Mouse (Mus musculus) lung, postnatal 14 days (tissue): ENCODE results near the gene Cdc25a.

Experiments
- DNase-seq: peaks from one replicate; pipeline ENCODE4 v3.0.0; 2021

Gene Cdc25a

GRCm38 (mm10) chr9:109874797-109875691 is at the start of gene Cdc25a:
Cdc25a (plus strand) TSS chr9:109875579.
- DNase-seq: peak; percentile 98

- DNase-seq: no peak
Measured at GRCm38 (mm10) chr9:109825739-109826138, 49.6 kb upstream of the Cdc25a start.

GRCm38 (mm10) chr9:109826181-109826580 is 49.2 kb upstream of the Cdc25a start:
- no peak for DNase-seq

- peak; percentile 84 for DNase-seq
Measured at GRCm38 (mm10) chr9:109832391-109833087, 42.8 kb upstream of the Cdc25a start, which contains the start of gene Nme6. Nme6 (plus strand) TSS chr9:109832749.

- DNase-seq: no peak
Measured at GRCm38 (mm10) chr9:109833088-109833412, 42.3 kb upstream of the Cdc25a start.

DNA sequence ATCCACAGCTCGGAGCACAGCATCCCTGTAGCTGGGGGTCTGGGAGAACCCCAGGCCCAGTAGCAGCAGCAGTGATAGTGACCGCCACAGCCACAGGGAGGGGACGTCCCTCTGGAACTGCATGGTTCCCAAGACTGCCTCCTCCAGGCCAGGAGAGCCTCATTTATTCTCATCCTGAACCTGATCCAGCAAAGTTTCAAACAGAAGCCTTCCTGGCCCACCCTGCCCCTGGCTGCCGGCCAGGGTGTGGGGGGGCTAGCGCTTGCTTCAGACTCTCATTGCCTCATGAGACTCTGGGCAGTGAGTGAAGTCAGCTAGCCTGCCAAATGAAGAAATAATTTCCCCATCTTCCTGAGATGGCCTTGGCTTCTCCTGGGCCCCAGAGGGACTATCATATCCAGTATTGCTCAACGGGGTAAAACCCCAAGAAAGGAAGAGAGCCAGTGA is 26.0 kb upstream of the Cdc25a start, which contains the start of gene Camp:
Gene Camp (minus strand): TSS at position 306 of the 447 bp plus-strand sequence.
- peak; percentile 72 for DNase-seq

DNA sequence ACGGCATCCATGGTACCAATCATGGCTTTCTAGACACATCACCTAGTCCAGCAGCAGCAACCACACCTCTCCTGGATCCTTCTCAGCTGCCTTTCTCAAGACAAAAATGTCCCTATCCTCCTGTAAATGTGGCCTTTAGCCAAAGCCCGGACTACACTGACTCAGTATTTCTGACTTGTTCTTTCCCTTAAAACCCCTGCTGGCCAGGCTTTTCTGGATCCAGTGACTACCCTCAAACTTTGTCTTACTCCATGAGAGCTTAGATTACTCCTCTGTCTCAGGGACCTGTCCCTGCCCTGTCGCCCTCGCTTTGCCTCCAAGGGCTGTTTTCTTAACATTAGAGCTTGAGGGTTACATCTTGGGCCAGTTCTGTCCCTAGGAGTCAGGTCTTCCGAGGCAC is 25.3 kb upstream of the Cdc25a start:
- DNase-seq: no peak

DNA sequence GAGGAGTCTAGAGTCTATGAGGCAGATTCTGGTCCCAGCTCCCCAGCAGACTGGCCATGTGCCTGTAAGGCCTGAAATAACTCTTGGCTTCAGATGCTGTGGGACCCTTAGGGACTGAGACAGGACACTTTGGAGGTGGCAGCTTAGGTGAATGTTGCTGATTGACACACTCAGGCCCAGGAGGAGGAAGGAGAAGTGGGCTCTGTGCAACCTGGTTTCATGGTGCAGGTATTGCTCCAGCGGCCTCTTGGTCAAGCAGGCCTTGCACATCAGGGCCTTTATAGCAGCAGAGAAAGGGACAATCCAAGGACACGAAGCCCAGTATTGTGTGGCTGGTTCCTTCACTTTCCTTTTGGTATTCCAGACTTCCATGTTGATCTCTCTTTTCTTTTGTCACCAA is 21.0 kb upstream of the Cdc25a start:
- DNase-seq: no peak

DNA sequence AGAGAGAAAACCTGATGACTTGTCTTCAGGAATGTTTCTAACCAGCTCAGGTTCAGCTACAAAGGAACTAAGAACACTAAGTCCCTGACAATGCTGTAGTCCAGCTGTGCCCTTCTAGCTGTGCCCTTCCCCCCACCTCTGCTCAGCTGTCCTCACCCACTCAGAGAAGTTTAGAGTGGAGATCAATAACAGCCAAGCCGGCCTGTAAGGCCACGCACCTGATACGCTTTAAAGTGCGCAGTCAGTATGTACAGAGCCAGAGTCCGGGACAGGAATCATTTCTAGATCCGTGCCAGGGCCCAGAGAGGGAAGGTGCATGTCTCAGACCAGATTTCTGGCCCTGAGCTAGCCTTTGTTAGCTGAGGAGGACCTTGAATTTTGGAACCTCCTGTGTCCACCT is 19.4 kb upstream of the Cdc25a start:
- no peak for DNase-seq

- peak; percentile 89 for DNase-seq
Measured at GRCm38 (mm10) chr9:109862397-109863044, 12.9 kb upstream of the Cdc25a start.

DNA sequence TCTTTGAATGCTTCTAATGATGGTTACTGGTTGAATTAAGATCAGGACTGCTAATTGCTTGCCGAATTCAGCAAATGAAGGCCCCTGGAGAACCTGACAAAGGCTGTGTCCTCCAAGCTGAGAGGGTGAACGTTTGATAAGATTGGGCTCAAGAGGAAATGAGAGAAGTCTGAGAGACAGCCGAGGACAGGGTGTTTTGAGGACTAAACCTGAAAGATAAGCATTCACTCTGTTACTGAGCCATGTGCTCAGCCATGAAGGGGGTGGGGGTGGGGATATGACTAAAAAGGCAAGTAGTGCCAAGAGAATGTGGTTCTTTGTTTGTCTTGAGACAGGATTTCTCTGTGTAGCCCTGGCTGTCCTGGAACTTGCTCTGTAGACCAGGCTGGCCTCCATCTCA is 12.3 kb upstream of the Cdc25a start:
- DNase-seq: no peak

DNA sequence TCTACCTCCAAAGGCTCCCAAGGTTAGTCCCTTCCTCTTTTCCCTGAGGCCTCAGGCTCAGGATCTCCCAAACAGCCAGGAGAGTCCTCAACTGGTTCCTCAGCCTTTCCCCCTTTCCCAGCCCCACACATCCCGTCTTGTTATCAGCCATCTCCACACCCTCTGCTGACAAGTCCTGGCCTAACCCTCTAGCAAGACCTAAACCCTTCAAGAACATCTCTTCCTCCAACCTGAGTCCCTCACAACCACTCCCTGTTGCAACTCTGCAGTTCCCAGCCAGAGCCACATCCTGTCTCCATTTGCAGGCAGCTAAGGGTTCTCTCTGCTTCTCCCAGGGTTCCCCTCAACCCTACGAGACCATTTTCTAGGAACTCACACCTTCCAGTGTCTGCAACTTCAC is 9.2 kb upstream of the Cdc25a start:
- no peak for DNase-seq

DNA sequence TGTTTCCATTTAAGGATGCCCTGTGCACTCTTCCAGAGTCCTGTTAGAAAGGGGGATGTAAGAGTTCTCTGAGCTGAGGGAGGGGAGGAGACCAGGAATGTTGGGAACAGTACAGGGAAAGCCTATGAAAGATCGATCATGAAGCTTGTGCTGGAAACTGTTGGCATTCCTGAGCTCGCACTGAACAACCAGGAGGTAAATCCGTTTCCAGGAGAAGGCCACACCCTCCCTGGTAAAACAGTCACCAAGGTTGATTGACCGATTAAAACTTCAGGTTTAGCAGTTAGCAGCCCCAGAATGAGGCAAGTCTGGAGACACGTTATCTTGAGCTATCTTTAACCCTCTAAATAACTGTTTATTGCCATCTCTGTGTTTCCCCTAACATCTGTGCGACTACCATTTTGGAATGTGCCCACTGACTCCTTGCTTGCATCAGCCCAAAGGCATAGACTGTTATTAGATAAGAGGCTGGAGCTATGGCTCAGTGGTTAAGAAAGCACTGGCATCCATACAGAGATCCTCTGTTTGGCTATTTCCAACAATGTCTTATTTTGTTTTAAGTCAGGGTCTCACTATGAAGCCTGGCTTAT is 4.3 kb upstream of the Cdc25a start:
- no peak for DNase-seq

DNA sequence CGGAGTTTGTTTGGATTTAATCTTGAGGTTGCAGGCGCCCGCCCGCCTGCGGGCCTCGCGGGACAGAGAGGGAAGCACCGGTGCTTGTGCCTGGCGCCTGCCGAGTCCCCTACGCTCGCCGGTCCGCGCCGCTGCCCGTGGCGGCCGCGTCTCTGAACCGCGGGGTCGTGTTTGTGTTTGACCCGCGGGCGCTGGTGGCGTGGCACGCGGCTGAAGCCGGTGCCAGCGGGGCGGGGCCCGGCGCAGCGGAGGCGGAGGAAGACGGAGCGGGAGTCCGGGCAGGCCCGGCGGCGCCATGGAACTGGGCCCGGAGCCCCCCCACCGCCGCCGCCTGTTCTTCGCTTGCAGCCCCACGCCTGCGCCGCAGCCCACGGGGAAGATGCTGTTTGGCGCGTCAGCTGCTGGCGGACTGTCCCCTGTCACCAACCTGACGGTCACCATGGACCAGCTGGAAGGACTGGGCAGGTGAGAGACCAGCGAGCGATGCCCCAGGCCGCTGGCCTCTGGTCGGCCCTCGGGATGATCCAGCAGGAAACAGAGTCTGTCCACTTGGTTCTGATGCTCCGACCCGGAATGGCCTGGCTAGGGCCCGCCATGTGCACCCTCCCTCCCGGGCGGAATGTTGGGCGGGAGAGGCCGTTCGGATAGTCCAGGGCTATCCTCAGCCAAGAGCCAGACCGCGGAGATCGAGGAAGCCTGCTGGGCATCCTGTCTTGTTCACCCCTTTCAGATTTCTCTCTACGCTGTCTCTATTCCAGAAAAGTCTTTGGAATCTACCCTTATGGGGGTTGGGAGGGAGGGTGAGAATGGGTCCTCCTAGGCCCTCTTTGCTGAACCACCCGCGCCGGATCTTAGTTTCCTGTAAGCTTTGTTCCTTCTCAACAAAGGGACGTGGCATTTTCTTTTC is 569 bp downstream of the Cdc25a start:
- peak; percentile 65 for DNase-seq

- DNase-seq: peak; percentile 14
Measured at GRCm38 (mm10) chr9:109876756-109877155, 1.4 kb downstream of the Cdc25a start.

- DNase-seq: no peak
Measured at GRCm38 (mm10) chr9:109877666-109878065, 2.3 kb downstream of the Cdc25a start.

DNA sequence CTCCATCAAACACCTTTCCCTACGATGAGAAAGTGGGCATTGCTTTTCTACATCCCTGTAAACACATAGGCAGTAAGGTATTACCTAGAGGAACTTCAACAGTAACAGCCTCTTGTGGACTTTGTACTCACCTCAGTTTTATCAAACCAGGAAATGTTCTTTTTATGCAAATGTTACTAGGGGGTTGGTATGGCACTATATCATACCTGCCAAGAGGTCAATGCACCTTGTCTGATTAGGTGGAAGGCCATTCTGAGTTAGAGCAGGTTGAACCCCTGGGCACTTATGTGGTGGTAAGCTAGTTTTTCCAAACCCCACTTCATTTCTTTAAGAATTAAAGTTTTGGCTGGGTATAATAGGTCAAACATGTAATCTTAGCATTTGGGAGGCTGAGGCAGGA is 3.9 kb downstream of the Cdc25a start:
- DNase-seq: no peak

- no peak for DNase-seq
Measured at GRCm38 (mm10) chr9:109886259-109886658, 10.9 kb downstream of the Cdc25a start.

- no peak for DNase-seq
Measured at GRCm38 (mm10) chr9:109887321-109887720, 11.9 kb downstream of the Cdc25a start.

GRCm38 (mm10) chr9:109891501-109891900 is 16.1 kb downstream of the Cdc25a start:
- no peak for DNase-seq

GRCm38 (mm10) chr9:109892651-109893250 is 17.4 kb downstream of the Cdc25a start:
- DNase-seq: peak; percentile 86
